Mouse (Mus musculus) gastrocnemius, adult 2 months (tissue): Measurements from ENCODE around the gene Zrsr1. TPM values are rescaled to one million over a fixed set of nuclear protein-coding genes. Genes with fewer than 3 reads are reported as not detected.
A peak's percentile ranks its signal among the peaks of the same experiment; 100 is the strongest.

Experiments
- DNase-seq: peaks from one replicate; pipeline ENCODE4 v3.0.0; 2022
- H3K27ac ChIP-seq: fragments of 200-600 bp; 2 replicates; pipeline ENCODE4 v1.8.1; 2022; ENCODE audit warnings: mild to moderate bottlenecking
- H3K4me3 ChIP-seq: fragments of 200-600 bp; 2 replicates; pipeline ENCODE4 v1.8.1; 2022; ENCODE audit warnings: mild to moderate bottlenecking, moderate library complexity
- CTCF ChIP-seq: fragments of 200-600 bp; IDR thresholded peaks from 2 replicates; pipeline ENCODE4 v1.8.1; 2022; ENCODE audit warnings: antibody characterized with exemption, mild to moderate bottlenecking, moderate library complexity
- intact Hi-C: fragments of 180-260 bp; cut with DNase I; formaldehyde crosslinking; loops from one replicate; pipeline ENCODE4 v1.15.1; 2025
- total RNA-seq, 2 experiments: library from RNA; stranded (reverse); gene quantifications; 2 replicates each; pipeline ENCODE4 v1.2.3; 2021

The Zrsr1 gene
- total RNA-seq, 2 experiments from 2014 or later: 20.7 to 20.9 TPM

GRCm38 (mm10) chr11:22998308-22998707 is 26.5 kb downstream of the Zrsr1 start:
- intact Hi-C loops: no loop called here
- no peak overlapping the region for H3K27ac ChIP-seq
- no peak for TF ChIP-seq CTCF
- no peak overlapping the region for H3K4me3 ChIP-seq
- no peak for DNase-seq

GRCm38 (mm10) chr11:23005276-23005675 is 33.5 kb downstream of the Zrsr1 start:
- no peak overlapping the region for H3K4me3 ChIP-seq
- DNase-seq: no peak
- H3K27ac ChIP-seq: no peak overlapping the region
- intact Hi-C loops: loop anchor here (5.0 kb wide), 4 partner anchors 62 to 267 kb away; partner anchors contain the start of gene Xpo1
- TF ChIP-seq CTCF: no peak

GRCm38 (mm10) chr11:23007166-23007480 is 35.3 kb downstream of the Zrsr1 start:
- no peak for TF ChIP-seq CTCF
- intact Hi-C loops: loop anchor here (5.0 kb wide), 4 partner anchors 60 to 265 kb away; partner anchors contain the start of gene Xpo1
- Histone ChIP-seq H3K27ac (peak overlapping the region; percentile 93), H3K4me3 (peak overlapping the region; percentile 93)
- DNase-seq: no peak

- Histone ChIP-seq H3K4me3 (peak within 1 kb of the TSS; percentile 93), H3K27ac (peak within 1 kb of the TSS; percentile 93)
- TF ChIP-seq CTCF: no peak
- intact Hi-C loops: loop anchor here (5.0 kb wide), 4 partner anchors 60 to 265 kb away; partner anchors contain the start of gene Xpo1
- peak; percentile 67 for DNase-seq
Measured at GRCm38 (mm10) chr11:23007481-23008180, 35.8 kb downstream of the Zrsr1 start, which contains the start of gene Fam161a. Gene Fam161a, plus strand, starts transcription at chr11:23007531.

- TF ChIP-seq CTCF: peak; percentile 47
Measured at GRCm38 (mm10) chr11:23008181-23008823, 36.5 kb downstream of the Zrsr1 start.

GRCm38 (mm10) chr11:23008824-23009200 is 37.0 kb downstream of the Zrsr1 start:
- H3K27ac ChIP-seq: peak overlapping the region; percentile 93
- no peak for DNase-seq
- intact Hi-C loops: loop anchor here (5.0 kb wide), 4 partner anchors 58 to 263 kb away; partner anchors contain the start of gene Xpo1
- no peak for TF ChIP-seq CTCF
- H3K4me3 ChIP-seq: peak overlapping the region; percentile 93

More at GRCm38 (mm10) chr11:23008181-23008823, 36.5 kb downstream of the Zrsr1 start:
- peak overlapping the region; percentile 93 for H3K4me3 ChIP-seq
- peak overlapping the region; percentile 93 for H3K27ac ChIP-seq
- intact Hi-C loops: loop anchor here (5.0 kb wide), 4 partner anchors 59 to 264 kb away; partner anchors contain the start of gene Xpo1
- DNase-seq: peak; percentile 89

- no peak for TF ChIP-seq CTCF
- no peak for DNase-seq
- Histone ChIP-seq H3K27ac (no peak overlapping the region), H3K4me3 (no peak overlapping the region)
- intact Hi-C loops: no loop called here
Measured at GRCm38 (mm10) chr11:23013096-23013495, 41.3 kb downstream of the Zrsr1 start.

GRCm38 (mm10) chr11:23013580-23014294 is 41.9 kb downstream of the Zrsr1 start:
- intact Hi-C loops: no loop called here
- Histone ChIP-seq H3K27ac (no peak overlapping the region), H3K4me3 (no peak overlapping the region)
- DNase-seq: no peak
- TF ChIP-seq CTCF: peak; percentile 32; the same call in 1 of the 2 replicates

GRCm38 (mm10) chr11:23014996-23015395 is 43.2 kb downstream of the Zrsr1 start:
- Histone ChIP-seq H3K4me3 (no peak overlapping the region), H3K27ac (no peak overlapping the region)
- no peak for DNase-seq
- intact Hi-C loops: no loop called here
- TF ChIP-seq CTCF: no peak

- intact Hi-C loops: no loop called here
- Histone ChIP-seq H3K4me3 (no peak overlapping the region), H3K27ac (no peak overlapping the region)
- DNase-seq: no peak
- TF ChIP-seq CTCF: no peak
Measured at GRCm38 (mm10) chr11:23017943-23018342, 46.1 kb downstream of the Zrsr1 start.

GRCm38 (mm10) chr11:23020116-23020770 is 48.4 kb downstream of the Zrsr1 start:
- no peak for TF ChIP-seq CTCF
- DNase-seq: peak; percentile 26
- intact Hi-C loops: no loop called here
- Histone ChIP-seq H3K4me3 (peak overlapping the region; percentile 43), H3K27ac (peak overlapping the region; percentile 64)

- Histone ChIP-seq H3K4me3 (peak overlapping the region; percentile 43), H3K27ac (peak overlapping the region; percentile 64; the same call in 1 of the 2 replicates)
- intact Hi-C loops: no loop called here
- no peak for DNase-seq
- TF ChIP-seq CTCF: no peak
Measured at GRCm38 (mm10) chr11:23020841-23021240, 49.0 kb downstream of the Zrsr1 start.
